ENCODE assay signal across 22 mouse cellular contexts in genomic region chr3:39264671-39265430, GRCm38 (mm10).
DNase-seq lines count a peak whose midpoint lies in the region; ATAC-seq and TF ChIP-seq lines count a peak whose summit lies in the region.
"Had no signal": no experiment of that assay in that cellular context is flagged by ENCODE, and none has a peak within 500 bp of the region (broad histone marks: within the 10 kb centered on the region; RNA-seq: fewer than 3 reads in every experiment).

No protein-coding gene starts in this region.

- H3K9ac ChIP-seq in embryonic facial prominence, embryonic 14.5 days (ENCODE audit: low read depth, low read length) = no peak overlapping the region
- no peak overlapping the region for H3K9ac ChIP-seq in limb, embryonic 14.5 days (ENCODE audit: low read depth, low read length, severe bottlenecking)
- H3K9ac ChIP-seq in neural tube, embryonic 15.5 days (replicated peaks) = no peak overlapping the region
- H3K9ac ChIP-seq: embryonic facial prominence, embryonic 13.5 days; forebrain, embryonic 12.5 days; heart, embryonic 13.5 days; hindbrain, embryonic 15.5 days; kidney, embryonic 15.5 days had no signal

- TF ChIP-seq POLR2A in limb, embryonic 14.5 days (IDR thresholded peaks at IDR 0.05; ENCODE audit: borderline replicate concordance, extremely low read depth, insufficient read depth, insufficient read length) = no peak

- DNase-seq in cerebellum, postnatal 10 days = peak; percentile 62 to 71
- DNase-seq in cerebellum, postnatal 4 days (ENCODE audit: low spot score in 2 of 2) = no peak
- peak; percentile 61 for DNase-seq in embryonic facial prominence, embryonic 14.5 days (ENCODE audit: low spot score)
- no peak for DNase-seq in embryonic facial prominence, embryonic 10.5 days (ENCODE audit: low spot score)
- peak; percentile 35 for DNase-seq in limb, embryonic 14.5 days (ENCODE audit: low spot score)
- no peak for DNase-seq in limb, embryonic 10.5 days (ENCODE audit: low spot score)
- peak; percentile 17 for DNase-seq in fibroblast of lung, adult 2 months (ENCODE audit: low read depth)
- DNase-seq: adrenal gland, postnatal 25 days; gastrocnemius, adult 2 months; gastrocnemius, postnatal 25 days; heart, postnatal 36 days; kidney, adult 2 months had no signal

- no peaks in the 10 kb centered on the region for H3K27me3 ChIP-seq in embryonic facial prominence, embryonic 14.5 days (replicated peaks; ENCODE audit: control insufficient read depth, insufficient read depth, low read length)
- no peaks in the 10 kb centered on the region for H3K27me3 ChIP-seq in embryonic facial prominence, embryonic 10.5 days (replicated peaks; ENCODE audit: low read depth, poor library complexity, severe bottlenecking)
- H3K27me3 ChIP-seq in limb, embryonic 14.5 days (ENCODE audit: control insufficient read depth, insufficient read depth, low read length) = no peaks in the 10 kb centered on the region
- H3K27me3 ChIP-seq in limb, embryonic 10.5 days (ENCODE audit: low read depth, poor library complexity, severe bottlenecking) = no peaks in the 10 kb centered on the region
- H3K27me3 ChIP-seq in neural tube, embryonic 15.5 days (replicated peaks) = no peaks in the 10 kb centered on the region
- H3K27me3 ChIP-seq: CH12.LX; embryonic facial prominence, embryonic 13.5 days; forebrain, embryonic 12.5 days; heart, embryonic 13.5 days; hindbrain, embryonic 15.5 days; kidney, embryonic 15.5 days; Patski had no signal

- 64% methylated on average over 2 of the region's 2 CpGs for WGBS in embryonic facial prominence, embryonic 14.5 days
- WGBS in embryonic facial prominence, embryonic 10.5 days = 82% methylated on average over 2 of the region's 2 CpGs
- WGBS in limb, embryonic 14.5 days = 49% methylated on average over 2 of the region's 2 CpGs
- WGBS in limb, embryonic 10.5 days = 87% methylated on average over 2 of the region's 2 CpGs
- WGBS in neural tube, embryonic 15.5 days = 86% methylated on average over 2 of the region's 2 CpGs

- H3K4me3 ChIP-seq in embryonic facial prominence, embryonic 14.5 days (ENCODE audit: low read depth, low read length) = no peak overlapping the region
- no peak overlapping the region for H3K4me3 ChIP-seq in embryonic facial prominence, embryonic 10.5 days
- H3K4me3 ChIP-seq in limb, embryonic 14.5 days (replicated peaks; ENCODE audit: low read length) = no peak overlapping the region
- no peak overlapping the region for H3K4me3 ChIP-seq in limb, embryonic 10.5 days
- H3K4me3 ChIP-seq in neural tube, embryonic 15.5 days (replicated peaks) = no peak overlapping the region
- H3K4me3 ChIP-seq: embryonic facial prominence, embryonic 13.5 days; forebrain, embryonic 12.5 days; gastrocnemius, adult 2 months; heart, embryonic 13.5 days; hindbrain, embryonic 15.5 days; kidney, embryonic 15.5 days had no signal

- H3K9me3 ChIP-seq in embryonic facial prominence, embryonic 14.5 days (ENCODE audit: control insufficient read depth, low read length) = 0 out of 2 replicates have a peak, but pooled peaks cover 3% of the 10 kb centered on the region
- no peaks in the 10 kb centered on the region for H3K9me3 ChIP-seq in embryonic facial prominence, embryonic 10.5 days
- no peaks in the 10 kb centered on the region for H3K9me3 ChIP-seq in limb, embryonic 14.5 days (ENCODE audit: control insufficient read depth, low read length)
- no peaks in the 10 kb centered on the region for H3K9me3 ChIP-seq in limb, embryonic 10.5 days (replicated peaks)
- H3K9me3 ChIP-seq in neural tube, embryonic 15.5 days (replicated peaks) = no peaks in the 10 kb centered on the region
- H3K9me3 ChIP-seq: embryonic facial prominence, embryonic 13.5 days; forebrain, embryonic 12.5 days; heart, embryonic 13.5 days; hindbrain, embryonic 15.5 days; kidney, embryonic 15.5 days had no signal

- no peak overlapping the region for H3K4me2 ChIP-seq in embryonic facial prominence, embryonic 14.5 days (ENCODE audit: low read depth, low read length)
- no peak overlapping the region for H3K4me2 ChIP-seq in limb, embryonic 14.5 days (replicated peaks; ENCODE audit: low read depth, low read length, severe bottlenecking)
- H3K4me2 ChIP-seq in neural tube, embryonic 15.5 days = no peak overlapping the region
- H3K4me2 ChIP-seq: embryonic facial prominence, embryonic 13.5 days; forebrain, embryonic 12.5 days; heart, embryonic 13.5 days; hindbrain, embryonic 15.5 days; kidney, embryonic 15.5 days had no signal

- no peak; the same call in 1 of the 2 replicates for ATAC-seq in embryonic facial prominence, embryonic 14.5 days (ENCODE audit: low read depth)
- ATAC-seq in limb, embryonic 14.5 days (ENCODE audit: low FRiP score, low read depth) = no peak
- no peak for ATAC-seq in neural tube, embryonic 15.5 days (ENCODE audit: low FRiP score)
- ATAC-seq: activated CD4-positive, CD25-positive, alpha-beta regulatory T cell, adult 4 months; intestine, embryonic 16.5 days had no signal

- H3K4me1 ChIP-seq in embryonic facial prominence, embryonic 14.5 days (ENCODE audit: control insufficient read depth, insufficient read depth, low read length) = no peaks in the 10 kb centered on the region
- no peaks in the 10 kb centered on the region for H3K4me1 ChIP-seq in embryonic facial prominence, embryonic 10.5 days
- H3K4me1 ChIP-seq in limb, embryonic 14.5 days (ENCODE audit: control insufficient read depth, insufficient read depth, low read length) = no peaks in the 10 kb centered on the region
- no peaks in the 10 kb centered on the region for H3K4me1 ChIP-seq in limb, embryonic 10.5 days
- no peaks in the 10 kb centered on the region for H3K4me1 ChIP-seq in neural tube, embryonic 15.5 days
- H3K4me1 ChIP-seq: embryonic facial prominence, embryonic 13.5 days; forebrain, embryonic 12.5 days; heart, embryonic 13.5 days; hindbrain, embryonic 15.5 days; kidney, embryonic 15.5 days had no signal

- no peaks in the 10 kb centered on the region for H3K36me3 ChIP-seq in embryonic facial prominence, embryonic 14.5 days (ENCODE audit: control insufficient read depth, insufficient read depth, low read length)
- H3K36me3 ChIP-seq in embryonic facial prominence, embryonic 10.5 days (replicated peaks) = no peaks in the 10 kb centered on the region
- no peaks in the 10 kb centered on the region for H3K36me3 ChIP-seq in limb, embryonic 14.5 days (ENCODE audit: control insufficient read depth, insufficient read depth, low read length)
- H3K36me3 ChIP-seq in limb, embryonic 10.5 days = no peaks in the 10 kb centered on the region
- H3K36me3 ChIP-seq in neural tube, embryonic 15.5 days = no peaks in the 10 kb centered on the region
- H3K36me3 ChIP-seq: embryonic facial prominence, embryonic 13.5 days; forebrain, embryonic 12.5 days; heart, embryonic 13.5 days; hindbrain, embryonic 15.5 days; kidney, embryonic 15.5 days had no signal

- H3K27ac ChIP-seq in embryonic facial prominence, embryonic 14.5 days (replicated peaks; ENCODE audit: low read depth, low read length) = no peak overlapping the region
- no peak overlapping the region for H3K27ac ChIP-seq in embryonic facial prominence, embryonic 10.5 days (replicated peaks)
- H3K27ac ChIP-seq in limb, embryonic 14.5 days (replicated peaks; ENCODE audit: low read depth, low read length) = no peak overlapping the region
- no peak overlapping the region for H3K27ac ChIP-seq in limb, embryonic 10.5 days
- no peak overlapping the region for H3K27ac ChIP-seq in neural tube, embryonic 15.5 days (replicated peaks)
- H3K27ac ChIP-seq: embryonic facial prominence, embryonic 13.5 days; forebrain, embryonic 12.5 days; gastrocnemius, adult 2 months; heart, embryonic 13.5 days; hindbrain, embryonic 15.5 days; kidney, embryonic 15.5 days had no signal

Comparison
In these comparisons a context has a peak if more than half of its experiments do, and no peak if none do; other contexts are left out.
1. DNase-seq: peak in cerebellum, postnatal 10 days (2 of 2), embryonic facial prominence, embryonic 14.5 days (single experiment), limb, embryonic 14.5 days (single experiment) and fibroblast of lung, adult 2 months (single experiment); none in cerebellum, postnatal 4 days (0 of 2), embryonic facial prominence, embryonic 10.5 days (single experiment) and limb, embryonic 10.5 days (single experiment).